Mouse (Mus musculus) spleen, adult 2 months (tissue): Measurements from ENCODE around the gene Ap5b1.

Experiments used
- CTCF ChIP-seq: fragments of 200-500 bp; IDR thresholded peaks from 2 replicates; pipeline ENCODE4 v1.5.1; 2011; ENCODE audit warnings: mild to moderate bottlenecking, inconsistent platforms; ENCODE audit not compliant: insufficient read depth, insufficient read length, insufficient replicate concordance; ENCODE audit errors: extremely low read depth
- POLR2A ChIP-seq: fragments of 200-500 bp; IDR thresholded peaks from 2 replicates; pipeline ENCODE4 v1.6.1; 2011; ENCODE audit warnings: low read depth, low read length, inconsistent platforms

GRCm38 (mm10) chr19:5611973-5612372, 44.1 kb downstream of the Ap5b1 start:
- TF ChIP-seq CTCF, result no peak
- TF ChIP-seq POLR2A, result no peak
